Mouse (Mus musculus): Measurements from ENCODE around the gene Rnf187.

- no peak for TF ChIP-seq CTCF (IDR thresholded peaks at IDR 0.05; ENCODE audit: low read depth)
- TF ChIP-seq EP300 (IDR thresholded peaks at IDR 0.05; ENCODE audit: low read depth) = no peak
Measured at GRCm38 (mm10) chr11:58949480-58950431, 11.0 kb upstream of the Rnf187 start.

All from liver, embryonic 14.5 days (tissue).